Mouse (Mus musculus): ENCODE measurements around the gene Tmem115. TPM values are rescaled to one million over a fixed set of nuclear protein-coding genes. Genes with fewer than 3 reads are reported as not detected.

Gene Tmem115
- polyA plus RNA-seq, 1 experiment from 2014 or later = 41.9 TPM

- no peak for TF ChIP-seq CTCF (IDR thresholded peaks at IDR 0.05; ENCODE audit: low read depth)
- TF ChIP-seq EP300 (optimal IDR thresholded peaks at IDR 0.05) = no peak
- no peaks in the 10 kb centered on the region for H3K27me3 ChIP-seq (ENCODE audit: control insufficient read depth, insufficient read depth, low read length)
- H3K4me3 ChIP-seq (ENCODE audit: low read depth, low read length) = no peak overlapping the region
- no peak overlapping the region for H3K9ac ChIP-seq (ENCODE audit: low read length)
- ATAC-seq (ENCODE audit: low FRiP score, low TSS enrichment) = no peak
- H3K27ac ChIP-seq (replicated peaks) = no peak overlapping the region
- peaks cover 5% of the 10 kb centered on the region; the same call in 1 of the 2 replicates for H3K4me1 ChIP-seq (replicated peaks; ENCODE audit: control insufficient read depth, insufficient read depth)
- H3K36me3 ChIP-seq (ENCODE audit: control insufficient read depth, insufficient read depth, low read length) = peaks cover 13% of the 10 kb centered on the region
- no peak overlapping the region for H3K4me2 ChIP-seq (replicated peaks; ENCODE audit: low read depth)
- DNase-seq (ENCODE audit: low spot score) = no peak
- 58% methylated on average over 4 of the region's 4 CpGs for WGBS
- no peaks in the 10 kb centered on the region for H3K9me3 ChIP-seq (ENCODE audit: control insufficient read depth, low read length)
Observed at GRCm38 (mm10) chr9:107540420-107540819, 6.7 kb downstream of the Tmem115 start.

GRCm38 (mm10) chr9:107541005-107541404, 7.3 kb downstream of the Tmem115 start:
- no peak for TF ChIP-seq EP300 (optimal IDR thresholded peaks at IDR 0.05)
- no peak for TF ChIP-seq CTCF (IDR thresholded peaks at IDR 0.05; ENCODE audit: low read depth)
- 0 out of 2 replicates have a peak overlapping the region, but pooled peaks have one; percentile 41 for H3K9ac ChIP-seq (ENCODE audit: low read length)
- ATAC-seq (ENCODE audit: low FRiP score, low TSS enrichment) = no peak

GRCm38 (mm10) chr9:107541474-107542351, 8.0 kb downstream of the Tmem115 start, which contains the start of the genes Cyb561d2 and Nprl2:
Cyb561d2 (minus strand) TSS chr9:107542193.
Nprl2 (plus strand) TSS chr9:107542226.
- H3K4me3 ChIP-seq (ENCODE audit: low read depth, low read length) = peak within 1 kb of the TSS; percentile 63
- peaks cover 2% of the 10 kb centered on the region; the same call in 1 of the 2 replicates for H3K4me1 ChIP-seq (replicated peaks; ENCODE audit: control insufficient read depth, insufficient read depth)
- H3K9me3 ChIP-seq (ENCODE audit: control insufficient read depth, low read length) = no peaks in the 10 kb centered on the region
- H3K36me3 ChIP-seq (ENCODE audit: control insufficient read depth, insufficient read depth, low read length) = peaks cover 13% of the 10 kb centered on the region
- H3K9ac ChIP-seq (ENCODE audit: low read length) = peak within 1 kb of the TSS; percentile 55
- H3K4me2 ChIP-seq (replicated peaks; ENCODE audit: low read depth) = peak within 1 kb of the TSS; percentile 78
- DNase-seq (ENCODE audit: low spot score) = peak; percentile 94
- under 1% methylated on average over 46 of the region's 46 CpGs for WGBS
- no peak for TF ChIP-seq EP300 (optimal IDR thresholded peaks at IDR 0.05)
- TF ChIP-seq CTCF (IDR thresholded peaks at IDR 0.05; ENCODE audit: low read depth) = peak; percentile 21; the same call in 1 of the 2 replicates
- peak within 1 kb of the TSS; percentile 40; the same call in 1 of the 2 replicates for H3K27ac ChIP-seq (replicated peaks)
- no peaks in the 10 kb centered on the region for H3K27me3 ChIP-seq (ENCODE audit: control insufficient read depth, insufficient read depth, low read length)
- peak; percentile 85 for ATAC-seq (ENCODE audit: low FRiP score, low TSS enrichment)

More at GRCm38 (mm10) chr9:107541005-107541404, 7.3 kb downstream of the Tmem115 start:
- Histone ChIP-seq H3K27me3 (ENCODE audit: control insufficient read depth, insufficient read depth, low read length) (no peaks in the 10 kb centered on the region), H3K9me3 (ENCODE audit: control insufficient read depth, low read length) (no peaks in the 10 kb centered on the region), H3K36me3 (ENCODE audit: control insufficient read depth, insufficient read depth, low read length) (peaks cover 13% of the 10 kb centered on the region), H3K27ac (replicated peaks) (no peak overlapping the region), H3K4me3 (ENCODE audit: low read depth, low read length) (peak overlapping the region; percentile 63; the same call in 1 of the 2 replicates), H3K4me2 (replicated peaks; ENCODE audit: low read depth) (peak overlapping the region; percentile 78), H3K4me1 (replicated peaks; ENCODE audit: control insufficient read depth, insufficient read depth) (peaks cover 5% of the 10 kb centered on the region; the same call in 1 of the 2 replicates)
- 20% methylated on average over 10 of the region's 10 CpGs for WGBS
- no peak for DNase-seq (ENCODE audit: low spot score)

- H3K4me2 ChIP-seq (replicated peaks; ENCODE audit: low read depth) = peak overlapping the region; percentile 78
- no peak for DNase-seq (ENCODE audit: low spot score)
- peaks cover 13% of the 10 kb centered on the region for H3K36me3 ChIP-seq (ENCODE audit: control insufficient read depth, insufficient read depth, low read length)
- 0 out of 2 replicates have a peak, but pooled peaks cover 2% of the 10 kb centered on the region for H3K4me1 ChIP-seq (replicated peaks; ENCODE audit: control insufficient read depth, insufficient read depth)
- TF ChIP-seq CTCF (IDR thresholded peaks at IDR 0.05; ENCODE audit: low read depth) = no peak
- TF ChIP-seq EP300 (optimal IDR thresholded peaks at IDR 0.05) = no peak
- no peaks in the 10 kb centered on the region for H3K27me3 ChIP-seq (ENCODE audit: control insufficient read depth, insufficient read depth, low read length)
- WGBS = 1% methylated on average over 11 of the region's 11 CpGs
- peak overlapping the region; percentile 63 for H3K4me3 ChIP-seq (ENCODE audit: low read depth, low read length)
- peak; percentile 6; the same call in 1 of the 2 replicates for ATAC-seq (ENCODE audit: low FRiP score, low TSS enrichment)
- peak overlapping the region; percentile 55 for H3K9ac ChIP-seq (ENCODE audit: low read length)
- no peaks in the 10 kb centered on the region for H3K9me3 ChIP-seq (ENCODE audit: control insufficient read depth, low read length)
- H3K27ac ChIP-seq (replicated peaks) = 0 out of 2 replicates have a peak overlapping the region, but pooled peaks have one; percentile 5
Observed at GRCm38 (mm10) chr9:107542352-107542686, 8.6 kb downstream of the Tmem115 start.

- ATAC-seq (ENCODE audit: low FRiP score, low TSS enrichment) (no peak), DNase-seq (ENCODE audit: low spot score) (no peak)
- H3K9ac ChIP-seq (ENCODE audit: low read length) = peak overlapping the region; percentile 55; the same call in 1 of the 2 replicates
Observed at GRCm38 (mm10) chr9:107542721-107543120, 9.0 kb downstream of the Tmem115 start.

More at GRCm38 (mm10) chr9:107542721-107543120, 9.0 kb downstream of the Tmem115 start:
- WGBS = 35% methylated on average over 8 of the region's 8 CpGs
- Histone ChIP-seq H3K27ac (replicated peaks) (no peak overlapping the region), H3K9me3 (ENCODE audit: control insufficient read depth, low read length) (no peaks in the 10 kb centered on the region), H3K4me1 (replicated peaks; ENCODE audit: control insufficient read depth, insufficient read depth) (0 out of 2 replicates have a peak, but pooled peaks cover 2% of the 10 kb centered on the region), H3K4me3 (ENCODE audit: low read depth, low read length) (peak overlapping the region; percentile 63), H3K27me3 (ENCODE audit: control insufficient read depth, insufficient read depth, low read length) (no peaks in the 10 kb centered on the region), H3K36me3 (ENCODE audit: control insufficient read depth, insufficient read depth, low read length) (peaks cover 13% of the 10 kb centered on the region), H3K4me2 (replicated peaks; ENCODE audit: low read depth) (peak overlapping the region; percentile 78)
- TF ChIP-seq CTCF (IDR thresholded peaks at IDR 0.05; ENCODE audit: low read depth) (no peak), EP300 (optimal IDR thresholded peaks at IDR 0.05) (no peak)
